Mouse (Mus musculus) adrenal gland, adult 2 months (tissue): ENCODE results near the gene Dsn1. TPM values are rescaled to one million over a fixed set of nuclear protein-coding genes. Genes with fewer than 3 reads are reported as not detected.

Source experiments
- DNase-seq: peaks from one replicate; pipeline ENCODE4 v3.0.0; 2021
- polyA plus RNA-seq: library from polyadenylated mRNA; depleted of rRNA; stranded (reverse); fragments of >200 nt; gene quantifications from 2 replicates; pipeline ENCODE4 v1.2.3, GENCODE M21; 2012
- total RNA-seq, 2 experiments: library from RNA; stranded (reverse); gene quantifications; 2 replicates each; pipeline ENCODE4 v1.2.3; 2021

Gene Dsn1
- total and polyA plus RNA-seq, 3 experiments = 0.76 to 6.3 (median 4.1) TPM

DNA sequence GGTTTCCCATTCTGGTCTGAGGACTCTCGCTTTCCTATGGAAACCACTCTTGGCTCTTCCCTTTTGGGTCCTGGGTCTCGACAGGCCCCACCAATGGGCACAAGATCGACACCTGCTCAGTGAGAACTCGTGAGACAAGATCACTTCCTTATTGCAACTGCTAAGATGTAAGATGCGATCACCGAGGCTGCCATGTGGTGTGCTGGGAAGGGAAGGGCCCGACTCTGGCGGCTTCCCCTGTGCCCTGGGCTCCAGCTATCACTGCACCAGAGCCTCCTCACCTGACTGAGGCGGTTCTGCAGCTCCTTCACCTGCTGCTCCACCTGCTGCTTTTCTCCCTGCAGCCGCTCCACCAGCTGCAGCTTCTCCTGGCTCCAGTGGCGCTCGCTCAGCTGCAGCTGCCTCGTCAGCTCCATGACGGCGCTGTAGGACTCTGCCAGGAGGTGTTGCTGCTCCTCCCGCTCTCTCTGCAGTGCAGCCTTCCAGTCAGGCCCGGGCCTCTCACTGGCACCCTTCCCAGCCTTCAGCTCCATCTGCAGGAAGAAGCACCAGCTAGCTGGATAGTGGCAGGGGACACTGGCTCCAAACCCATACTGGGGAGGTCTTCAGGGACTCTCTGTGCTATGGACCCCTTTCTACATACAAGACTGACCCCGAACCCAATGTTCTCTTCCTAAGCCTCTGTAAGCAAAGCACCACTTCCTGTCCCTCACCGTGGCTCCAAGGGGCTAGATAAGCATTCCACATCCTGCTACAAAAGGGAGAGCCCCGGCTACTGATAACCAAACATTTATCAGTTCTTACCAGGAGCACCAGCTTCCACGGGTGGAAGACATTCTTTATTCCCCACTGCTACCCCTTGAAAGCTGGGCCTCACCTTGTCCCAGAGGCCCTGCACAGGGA, 20.4 kb upstream of the Dsn1 start:
- no peak for DNase-seq

DNA sequence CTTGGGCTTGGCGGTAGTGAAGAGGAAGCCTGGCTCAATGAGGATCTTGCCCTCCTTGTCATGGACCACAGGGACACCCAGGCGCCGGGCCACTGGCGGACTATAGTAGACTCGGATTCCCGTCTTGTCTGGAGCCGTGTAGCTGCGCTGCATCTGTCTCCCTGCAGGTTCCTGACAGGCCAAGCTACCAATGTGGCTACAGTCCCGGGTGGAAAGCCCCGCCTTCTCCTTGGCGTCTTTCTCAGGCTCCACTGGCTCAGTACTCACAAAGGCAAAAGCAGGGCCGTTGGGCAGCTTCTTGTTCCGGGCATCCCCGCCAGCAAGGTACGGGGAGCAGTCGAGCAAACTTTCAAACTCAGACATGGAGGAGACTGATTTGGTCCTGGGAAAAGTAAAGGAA, 14.2 kb upstream of the Dsn1 start:
- no peak for DNase-seq

- DNase-seq = no peak
Measured at GRCm38 (mm10) chr2:157019228-157019627, 12.3 kb upstream of the Dsn1 start.

DNA sequence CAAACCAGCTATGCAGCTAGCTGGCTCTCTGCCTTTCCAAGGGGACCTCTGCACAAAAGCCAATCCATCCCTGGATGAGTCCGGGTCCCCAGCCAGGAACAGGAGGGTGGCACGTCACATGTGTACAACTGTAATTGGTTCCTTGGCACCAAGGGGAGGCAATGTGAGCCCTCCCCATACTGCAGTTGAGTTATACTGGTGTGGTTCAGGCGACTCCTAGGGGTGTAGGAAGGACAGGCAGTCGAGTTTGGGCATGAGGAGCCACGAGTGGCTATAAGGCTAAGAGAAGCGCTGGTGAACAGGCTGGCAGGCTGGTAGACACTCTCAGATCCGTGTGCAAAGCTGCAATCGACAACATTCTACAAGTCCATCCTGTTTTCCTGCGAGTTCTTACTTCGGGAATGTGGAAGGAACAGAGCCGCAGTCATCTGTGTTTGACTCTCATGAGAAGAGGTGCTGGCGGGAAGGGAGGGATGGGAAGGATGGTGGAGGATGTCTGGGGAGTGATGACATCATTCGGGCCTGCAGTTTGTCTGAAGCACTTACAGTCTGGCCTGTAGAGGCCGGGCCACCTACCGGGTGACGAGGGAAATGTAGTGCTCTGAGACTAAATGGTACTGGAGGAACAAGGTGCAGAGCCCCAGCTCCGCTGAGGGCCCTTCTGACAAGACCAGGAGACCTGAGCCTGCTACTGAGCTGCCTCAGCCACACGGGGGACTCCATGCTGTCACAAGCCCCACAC, 9.7 kb upstream of the Dsn1 start:
- DNase-seq = no peak

GRCm38 (mm10) chr2:157012341-157012740, 5.4 kb upstream of the Dsn1 start:
- DNase-seq = no peak

DNA sequence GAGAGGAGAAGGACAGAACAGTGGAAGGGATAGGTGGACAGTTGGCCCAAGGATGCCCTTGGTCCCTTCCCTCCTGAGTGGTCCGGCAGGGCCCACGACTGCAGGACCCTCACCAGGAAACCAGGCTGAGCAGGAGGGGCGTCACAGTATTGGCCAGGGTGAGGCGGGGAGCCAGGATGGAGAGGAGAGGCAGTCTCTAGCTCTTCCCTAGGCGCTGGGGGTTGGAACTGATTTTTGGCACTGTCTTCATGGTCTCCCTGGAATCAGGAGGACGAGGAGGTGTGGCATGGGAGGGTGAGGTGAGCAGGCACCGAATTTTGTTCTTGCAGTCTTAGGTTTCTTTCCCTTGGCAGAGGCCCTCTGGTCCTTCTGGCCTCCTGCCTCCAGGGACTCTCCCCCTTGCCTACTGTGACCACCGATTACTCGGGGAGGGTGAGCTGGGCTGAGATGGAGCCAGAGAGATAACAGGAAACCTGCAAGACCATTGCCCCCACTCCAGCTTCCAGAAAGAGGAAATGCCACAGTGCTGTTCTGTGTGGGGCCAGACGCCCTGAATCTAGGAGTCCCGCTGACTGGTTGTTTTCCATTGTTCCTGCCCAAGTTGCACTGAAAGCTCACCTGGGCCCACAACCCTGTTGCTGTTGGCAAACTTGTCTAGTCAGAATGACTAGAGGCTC, 3.8 kb upstream of the Dsn1 start:
- no peak for DNase-seq

- no peak for DNase-seq
Measured at GRCm38 (mm10) chr2:157010121-157010520, 3.2 kb upstream of the Dsn1 start.

GRCm38 (mm10) chr2:157008509-157008908, 1.6 kb upstream of the Dsn1 start:
- no peak for DNase-seq

DNA sequence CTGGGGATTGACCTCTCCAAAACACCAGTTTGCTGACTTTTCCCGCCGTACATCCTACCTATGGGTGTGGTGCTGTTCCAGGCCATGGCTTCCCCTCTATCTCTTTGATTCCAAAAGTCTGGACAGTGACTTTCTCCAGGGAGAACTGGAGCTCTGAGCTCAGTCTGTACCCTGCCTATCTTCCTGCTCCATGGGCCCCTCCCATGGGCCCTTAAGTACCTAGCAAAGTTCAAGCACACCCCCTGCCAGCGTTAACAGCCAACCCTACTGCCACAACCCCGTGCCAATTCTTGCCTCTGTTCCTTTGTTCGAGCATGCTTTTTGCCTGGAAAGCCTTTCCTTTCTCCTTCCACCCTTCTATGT, 261 bp upstream of the Dsn1 start:
- no peak for DNase-seq

DNA sequence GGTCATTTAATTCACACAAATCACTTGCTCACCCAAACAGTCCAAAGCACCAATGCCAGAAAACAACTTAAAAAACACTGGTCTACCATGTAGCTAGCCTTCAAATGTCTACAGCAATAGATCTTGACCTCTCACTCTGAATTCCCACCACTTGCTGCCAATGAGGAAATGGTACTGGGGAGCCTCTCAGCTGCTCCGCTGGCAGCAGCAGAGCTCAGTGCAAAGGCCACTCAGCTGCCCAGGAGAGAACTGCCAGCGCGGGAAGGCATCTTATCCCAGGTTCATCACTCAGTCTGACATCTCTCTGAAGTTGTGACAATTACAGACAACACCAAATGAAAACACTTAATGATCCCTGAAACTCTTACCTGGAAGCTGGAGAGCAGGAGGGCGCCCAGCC, 4.6 kb downstream of the Dsn1 start:
- DNase-seq = no peak

DNA sequence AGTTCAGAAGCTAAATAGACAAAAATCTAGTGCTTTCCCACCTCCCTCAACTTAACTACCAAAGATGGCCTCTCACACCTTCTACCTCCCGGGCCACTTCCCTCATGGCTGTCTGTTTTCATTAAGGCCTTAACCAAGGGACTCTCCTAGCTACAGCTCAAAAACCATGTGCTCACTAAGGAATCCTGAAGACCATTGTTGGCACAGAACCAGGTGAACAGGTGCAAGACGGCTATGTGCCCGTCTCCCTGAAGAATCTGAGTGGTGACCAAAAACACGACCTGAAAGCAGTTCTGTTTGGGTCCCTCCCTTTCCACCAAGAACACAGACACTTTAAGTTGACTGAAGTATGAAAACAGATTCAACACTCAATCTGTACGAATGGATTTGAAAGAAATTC, 8.7 kb downstream of the Dsn1 start:
- no peak for DNase-seq

- peak; percentile 46 for DNase-seq
Measured at GRCm38 (mm10) chr2:156996576-156996975, 10.4 kb downstream of the Dsn1 start.

DNA sequence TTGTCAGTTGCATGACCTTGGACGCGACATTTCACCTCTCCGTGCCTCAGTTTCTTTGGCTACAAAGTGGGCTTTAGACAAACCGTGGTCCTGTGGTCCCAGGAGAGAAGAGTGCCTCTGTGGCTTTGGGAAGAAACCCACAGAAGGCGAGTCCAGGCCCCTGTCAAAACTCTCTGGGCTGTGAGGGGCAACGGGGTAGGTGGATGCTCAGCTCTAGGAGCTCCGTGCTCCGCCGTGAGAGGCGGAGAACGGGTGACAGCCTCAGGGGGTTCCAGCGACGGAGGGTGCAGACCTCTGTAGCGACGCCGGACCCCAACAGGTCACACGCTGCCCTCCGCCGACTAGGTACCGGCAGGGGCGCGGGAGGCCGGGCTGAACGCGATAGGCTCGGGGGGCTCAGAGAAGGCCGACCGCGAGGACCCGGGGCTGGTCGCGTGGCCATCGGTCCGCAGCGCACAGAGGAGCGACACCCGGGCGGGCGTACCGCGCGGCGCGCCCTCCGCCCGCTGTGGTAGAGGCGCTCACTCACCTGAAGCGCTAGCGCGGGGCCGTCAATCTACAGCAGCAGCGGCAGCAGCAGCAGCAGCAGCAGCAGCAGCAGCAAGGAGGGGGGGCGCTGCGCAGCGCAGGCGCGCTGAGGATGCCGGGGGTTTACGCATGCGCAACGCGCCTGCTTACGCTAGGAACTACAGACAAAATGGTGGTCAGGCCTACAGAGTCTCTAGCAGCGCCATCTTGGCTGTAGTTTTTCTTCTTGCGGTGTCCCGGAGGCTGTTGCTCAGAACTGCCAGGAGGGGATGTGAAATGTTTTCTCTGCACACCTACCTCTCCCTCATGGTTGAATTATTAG, 15.3 kb downstream of the Dsn1 start, which contains the start of gene Ndrg3:
Ndrg3 (minus strand) TSS at position 587 of the 850 bp plus-strand sequence.
- DNase-seq = peak; percentile 98

GRCm38 (mm10) chr2:156990727-156991431, 16.1 kb downstream of the Dsn1 start:
- peak; percentile 21 for DNase-seq

DNA sequence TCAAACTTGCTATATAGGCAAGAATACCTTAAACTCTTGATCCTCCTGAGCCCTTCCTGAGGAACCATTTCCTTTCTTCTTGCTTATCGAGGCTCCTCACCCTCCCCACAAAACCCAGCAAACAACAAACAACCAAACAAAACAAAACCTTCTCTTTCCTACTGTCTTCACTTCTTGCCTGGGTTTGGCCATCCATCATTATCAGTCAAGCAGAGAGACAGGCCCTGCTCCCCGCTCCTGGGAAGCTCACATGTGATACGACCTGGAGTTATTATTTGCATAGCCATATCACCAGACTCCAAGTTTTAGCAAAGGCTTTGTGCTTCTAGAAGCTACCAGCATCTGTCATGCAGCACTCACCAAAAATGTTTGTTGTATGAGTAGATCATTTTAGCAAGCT, 19.6 kb downstream of the Dsn1 start:
- no peak for DNase-seq

DNA sequence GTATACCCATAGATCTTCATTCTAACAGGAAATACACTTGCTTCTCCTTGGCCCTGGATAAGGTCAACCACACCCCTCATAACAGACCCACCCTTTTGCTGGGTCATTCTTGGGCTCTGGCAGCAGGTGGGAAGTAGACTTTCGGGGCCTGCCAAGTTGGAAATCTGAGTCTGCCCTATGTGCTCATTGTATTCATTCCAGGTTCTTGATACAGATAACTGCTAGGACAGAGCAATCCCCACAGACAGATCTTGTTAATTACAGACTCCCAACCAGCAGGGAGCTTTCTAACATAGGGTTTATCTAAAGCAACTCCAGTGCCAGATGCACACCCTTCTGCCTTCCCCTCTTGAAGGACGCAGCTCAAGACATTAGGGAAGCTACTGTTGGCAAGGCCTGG, 24.1 kb downstream of the Dsn1 start:
- no peak for DNase-seq

DNA sequence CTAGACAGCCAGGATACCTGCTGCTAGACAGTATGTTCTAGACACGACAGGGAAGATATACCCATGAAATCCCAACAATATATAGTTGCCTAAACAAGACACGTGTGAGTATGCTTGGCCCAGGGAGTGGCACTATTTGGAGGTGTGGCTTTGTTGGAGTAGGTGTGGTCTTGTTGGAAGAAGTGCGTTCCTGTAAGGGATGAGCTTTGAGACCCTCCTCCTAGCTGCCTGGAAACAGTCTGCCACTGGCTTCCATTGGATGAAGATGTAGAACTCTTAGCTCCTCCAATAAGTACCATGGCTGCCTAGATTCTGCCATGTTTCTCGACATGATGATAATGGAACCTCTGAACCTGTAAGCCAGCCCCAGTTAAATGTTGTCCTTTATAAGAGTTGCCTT, 25.7 kb downstream of the Dsn1 start:
- no peak for DNase-seq

- no peak for DNase-seq
Measured at GRCm38 (mm10) chr2:156980059-156980458, 26.9 kb downstream of the Dsn1 start.

DNA sequence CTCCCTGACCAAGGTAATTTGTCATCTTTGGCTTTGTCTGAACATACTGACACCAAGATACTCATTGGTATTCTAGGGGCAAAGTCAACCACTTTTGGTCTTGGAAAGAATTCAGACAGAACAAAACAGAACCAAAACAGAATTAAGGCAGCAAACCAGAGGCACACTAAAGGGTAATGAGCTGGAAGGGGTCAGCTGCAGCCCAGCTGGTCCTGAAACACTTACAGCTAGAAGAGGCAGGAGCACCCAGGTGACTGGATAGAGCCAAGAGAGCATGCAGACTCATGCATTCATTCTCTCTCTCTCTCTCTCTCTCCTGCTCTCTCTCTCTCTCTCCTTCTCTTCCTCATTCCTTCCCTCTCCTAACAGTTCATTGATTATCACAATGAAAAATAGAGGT, 30.2 kb downstream of the Dsn1 start:
- no peak for DNase-seq

- no peak for DNase-seq
Measured at GRCm38 (mm10) chr2:156974967-156975366, 32.0 kb downstream of the Dsn1 start.
